Mouse (Mus musculus): ENCODE results near the gene Fnip2. TPM values are rescaled to one million over a fixed set of nuclear protein-coding genes. Genes with fewer than 3 reads are reported as not detected.

Fnip2 gene
- polyA plus RNA-seq, 1 experiment from 2014 or later: 3.8 TPM

- peaks cover 35% of the 10 kb centered on the region for H3K4me1 ChIP-seq
Observed at GRCm38 (mm10) chr3:79561784-79562715, 5.5 kb downstream of the Fnip2 start.

GRCm38 (mm10) chr3:79560555-79560954 is 7.0 kb downstream of the Fnip2 start:
- no peaks in the 10 kb centered on the region for H3K9me3 ChIP-seq (replicated peaks)
- no peak overlapping the region for H3K4me2 ChIP-seq
- H3K4me1 ChIP-seq: peaks cover 22% of the 10 kb centered on the region
- WGBS: 95% methylated on average over 6 of the region's 6 CpGs
- no peak for ATAC-seq (replicated peaks; ENCODE audit: low FRiP score)
- H3K4me3 ChIP-seq (replicated peaks): no peak overlapping the region
- H3K9ac ChIP-seq: no peak overlapping the region
- no peaks in the 10 kb centered on the region for H3K27me3 ChIP-seq
- peak overlapping the region; percentile 85; the same call in 1 of the 2 replicates for H3K27ac ChIP-seq
- no peaks in the 10 kb centered on the region for H3K36me3 ChIP-seq

More at GRCm38 (mm10) chr3:79561784-79562715, 5.5 kb downstream of the Fnip2 start:
- Histone ChIP-seq H3K4me3 (replicated peaks) (no peak overlapping the region), H3K27ac (no peak overlapping the region), H3K4me2 (no peak overlapping the region), H3K9ac (no peak overlapping the region), H3K9me3 (replicated peaks) (no peaks in the 10 kb centered on the region), H3K27me3 (no peaks in the 10 kb centered on the region), H3K36me3 (no peaks in the 10 kb centered on the region)
- 84% methylated on average over 10 of the region's 10 CpGs for WGBS
- ATAC-seq (replicated peaks; ENCODE audit: low FRiP score): no peak

DNA sequence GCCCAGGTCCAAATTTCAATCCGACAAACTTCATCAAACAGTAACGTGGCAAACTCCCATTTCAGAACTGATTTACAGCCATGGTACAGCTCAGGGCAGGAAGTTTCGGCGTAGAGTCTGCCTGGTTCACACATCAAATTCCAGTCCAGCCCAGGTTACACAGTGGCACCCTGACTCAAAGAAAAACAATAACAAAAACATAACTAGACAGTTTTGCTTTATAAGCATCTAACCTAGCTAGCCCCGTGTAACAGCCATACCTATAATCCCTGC is 7.9 kb downstream of the Fnip2 start:
- ATAC-seq (replicated peaks; ENCODE audit: low FRiP score): peak; percentile 66

GRCm38 (mm10) chr3:79559021-79559772 is 8.4 kb downstream of the Fnip2 start:
- Histone ChIP-seq H3K4me3 (replicated peaks) (no peak overlapping the region), H3K36me3 (no peaks in the 10 kb centered on the region), H3K4me2 (peak overlapping the region; percentile 20), H3K9me3 (replicated peaks) (no peaks in the 10 kb centered on the region), H3K27ac (peak overlapping the region; percentile 85), H3K4me1 (peaks cover 21% of the 10 kb centered on the region), H3K27me3 (no peaks in the 10 kb centered on the region), H3K9ac (no peak overlapping the region)
- peak; percentile 67; the same call in 1 of the 2 replicates for ATAC-seq (replicated peaks; ENCODE audit: low FRiP score)
- 53% methylated on average over 9 of the region's 9 CpGs for WGBS

More for the DNA sequence above, 7.9 kb downstream of the Fnip2 start:
- WGBS: 13% methylated on average over 5 of the region's 5 CpGs
- Histone ChIP-seq H3K9me3 (replicated peaks) (no peaks in the 10 kb centered on the region), H3K4me3 (replicated peaks) (no peak overlapping the region), H3K36me3 (no peaks in the 10 kb centered on the region), H3K27me3 (no peaks in the 10 kb centered on the region), H3K4me1 (peaks cover 21% of the 10 kb centered on the region), H3K27ac (peak overlapping the region; percentile 85), H3K4me2 (peak overlapping the region; percentile 20), H3K9ac (no peak overlapping the region)

DNA sequence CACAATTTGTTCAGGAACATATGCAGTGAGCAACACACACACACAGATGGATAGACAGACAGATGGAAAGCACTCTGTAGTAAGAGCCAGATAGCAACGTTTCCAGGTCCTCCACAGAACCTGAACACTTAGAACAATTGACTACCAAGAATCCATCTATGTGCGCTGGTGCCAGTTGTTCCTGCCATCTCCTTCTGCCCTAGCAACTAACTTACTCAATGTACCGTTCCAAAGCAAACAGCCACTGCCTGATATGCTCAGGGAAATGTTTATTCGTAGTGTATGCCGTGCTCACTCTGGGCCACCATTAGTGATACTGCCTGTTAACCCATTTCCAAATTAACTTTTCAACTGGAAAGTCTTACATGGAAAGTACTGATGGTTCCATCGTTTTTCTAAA is 12.5 kb downstream of the Fnip2 start:
- H3K9ac ChIP-seq: no peak overlapping the region
- no peak overlapping the region for H3K4me3 ChIP-seq (replicated peaks)
- H3K27ac ChIP-seq: no peak overlapping the region
- no peak for ATAC-seq (replicated peaks; ENCODE audit: low FRiP score)
- peaks cover 22% of the 10 kb centered on the region for H3K4me1 ChIP-seq
- no peaks in the 10 kb centered on the region for H3K9me3 ChIP-seq (replicated peaks)
- WGBS: 88% methylated on average over 6 of the region's 6 CpGs
- H3K36me3 ChIP-seq: no peaks in the 10 kb centered on the region
- H3K27me3 ChIP-seq: no peaks in the 10 kb centered on the region
- H3K4me2 ChIP-seq: no peak overlapping the region

GRCm38 (mm10) chr3:79553779-79554178 is 13.8 kb downstream of the Fnip2 start:
- H3K9ac ChIP-seq: no peak overlapping the region
- H3K9me3 ChIP-seq (replicated peaks): no peaks in the 10 kb centered on the region
- H3K4me2 ChIP-seq: no peak overlapping the region
- no peaks in the 10 kb centered on the region for H3K36me3 ChIP-seq
- 95% methylated on average over 3 of the region's 3 CpGs for WGBS
- H3K4me3 ChIP-seq (replicated peaks): no peak overlapping the region
- ATAC-seq (replicated peaks; ENCODE audit: low FRiP score): no peak
- H3K4me1 ChIP-seq: peaks cover 9% of the 10 kb centered on the region
- H3K27me3 ChIP-seq: no peaks in the 10 kb centered on the region
- no peak overlapping the region for H3K27ac ChIP-seq

DNA sequence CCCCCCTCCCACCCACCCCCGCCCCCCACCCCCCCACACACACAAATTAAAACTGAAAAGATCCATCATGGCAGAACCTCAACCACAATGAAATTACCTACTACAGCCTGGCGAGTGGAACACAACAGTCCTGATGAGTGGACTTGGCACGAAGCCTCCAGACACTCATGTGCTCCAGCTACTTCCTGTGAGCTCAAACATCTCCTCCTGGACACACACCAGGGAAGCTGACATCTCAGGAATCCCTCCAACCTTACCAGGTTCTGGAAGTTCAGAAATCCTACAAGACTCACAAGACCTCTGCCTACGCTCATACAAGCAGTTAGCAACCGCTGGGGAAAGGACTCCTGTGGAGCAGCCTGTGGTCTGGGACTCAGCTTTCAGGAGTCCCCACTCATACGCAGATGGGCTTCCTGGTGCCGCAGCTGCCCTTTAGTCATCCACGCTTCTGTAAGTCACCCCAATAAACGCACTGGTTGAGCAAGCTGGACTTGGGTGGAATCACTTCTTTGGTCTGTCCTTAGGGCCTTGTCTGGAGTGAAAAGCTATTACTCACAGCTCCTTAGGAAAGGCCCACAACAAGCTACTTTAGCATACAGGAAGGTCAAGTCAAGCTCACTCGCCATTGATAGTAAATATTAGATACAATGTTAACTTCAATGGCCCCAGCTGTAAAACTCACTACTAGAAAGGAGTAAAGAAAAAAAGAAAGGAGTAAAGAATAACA is 15.6 kb downstream of the Fnip2 start:
- Histone ChIP-seq H3K27me3 (no peaks in the 10 kb centered on the region), H3K4me1 (peaks cover 3% of the 10 kb centered on the region; the same call in 1 of the 2 replicates), H3K9me3 (replicated peaks) (no peaks in the 10 kb centered on the region), H3K36me3 (no peaks in the 10 kb centered on the region), H3K4me2 (no peak overlapping the region), H3K27ac (no peak overlapping the region), H3K9ac (no peak overlapping the region), H3K4me3 (replicated peaks) (no peak overlapping the region)
- ATAC-seq (replicated peaks; ENCODE audit: low FRiP score): no peak; the same call in 1 of the 2 replicates
- WGBS: 84% methylated on average over 10 of the region's 10 CpGs

DNA sequence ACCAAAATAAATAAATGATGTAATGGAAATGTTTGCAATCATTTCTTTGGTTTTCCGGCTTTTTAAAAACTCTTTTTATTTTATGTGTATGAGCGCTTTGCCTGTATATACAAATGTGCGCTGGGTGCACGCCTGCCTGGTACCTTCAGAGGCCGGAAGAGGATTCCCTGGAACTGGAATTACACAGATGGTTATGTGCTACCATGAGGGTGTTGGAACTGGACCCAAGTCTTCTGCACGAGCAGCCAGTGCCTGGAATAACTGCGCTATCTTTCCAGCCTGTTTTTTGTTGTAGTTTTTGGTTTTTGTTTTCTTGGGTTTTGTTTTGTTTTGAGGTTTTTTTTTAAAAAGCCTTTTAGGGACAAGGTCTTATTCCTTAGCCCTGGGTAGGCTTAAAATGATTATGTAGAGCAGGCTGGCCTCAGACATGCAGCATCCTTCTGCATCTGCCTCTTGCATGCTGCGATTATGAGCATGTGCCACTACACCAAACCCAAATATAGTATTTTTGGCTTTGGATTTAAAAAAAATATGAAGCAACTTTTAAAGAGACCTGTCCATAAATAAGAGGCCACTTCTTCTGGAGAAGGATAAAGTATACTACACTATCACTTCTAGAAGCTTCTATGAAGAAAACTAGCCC is 17.7 kb downstream of the Fnip2 start:
- 0 out of 2 replicates have a peak, but pooled peaks cover 4% of the 10 kb centered on the region for H3K36me3 ChIP-seq
- no peak for ATAC-seq (replicated peaks; ENCODE audit: low FRiP score)
- H3K27me3 ChIP-seq: no peaks in the 10 kb centered on the region
- H3K9me3 ChIP-seq (replicated peaks): no peaks in the 10 kb centered on the region
- H3K27ac ChIP-seq: no peak overlapping the region
- H3K9ac ChIP-seq: no peak overlapping the region
- H3K4me1 ChIP-seq: peaks cover 3% of the 10 kb centered on the region; the same call in 1 of the 2 replicates
- 92% methylated on average over 8 of the region's 8 CpGs for WGBS
- no peak overlapping the region for H3K4me2 ChIP-seq
- H3K4me3 ChIP-seq (replicated peaks): no peak overlapping the region

- H3K27me3 ChIP-seq: no peaks in the 10 kb centered on the region
- peaks cover 3% of the 10 kb centered on the region; the same call in 1 of the 2 replicates for H3K4me1 ChIP-seq
- H3K4me3 ChIP-seq (replicated peaks): no peak overlapping the region
- H3K9me3 ChIP-seq (replicated peaks): no peaks in the 10 kb centered on the region
- no peak overlapping the region for H3K9ac ChIP-seq
- ATAC-seq (replicated peaks; ENCODE audit: low FRiP score): no peak
- H3K27ac ChIP-seq: no peak overlapping the region
- H3K4me2 ChIP-seq: no peak overlapping the region
- 76% methylated on average over 17 of the region's 17 CpGs for WGBS
- H3K36me3 ChIP-seq: 0 out of 2 replicates have a peak, but pooled peaks cover 4% of the 10 kb centered on the region
Observed at GRCm38 (mm10) chr3:79548681-79549437, 18.7 kb downstream of the Fnip2 start.

DNA sequence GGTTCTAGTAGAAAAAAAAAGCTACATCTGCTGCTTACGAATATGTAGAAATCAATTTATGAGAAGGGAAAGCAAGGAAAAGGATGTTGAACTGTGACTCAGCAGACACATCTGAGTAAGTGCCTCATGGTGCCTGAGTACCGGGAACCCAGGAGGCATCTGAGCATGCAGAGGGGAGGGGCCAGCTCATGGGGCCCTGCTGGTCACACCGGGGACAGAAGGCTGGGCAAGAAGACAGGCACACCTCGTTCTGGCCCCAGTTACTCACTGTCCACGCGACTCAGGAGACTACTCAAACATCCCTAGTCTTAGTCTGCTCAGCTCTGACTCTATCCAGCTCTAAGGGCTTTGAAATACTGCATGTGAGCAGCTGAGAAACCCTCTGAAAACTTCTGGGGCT is 25.0 kb downstream of the Fnip2 start:
- 0 out of 2 replicates have a peak, but pooled peaks cover 4% of the 10 kb centered on the region for H3K36me3 ChIP-seq
- no peaks in the 10 kb centered on the region for H3K27me3 ChIP-seq
- no peak overlapping the region for H3K27ac ChIP-seq
- no peak overlapping the region for H3K4me2 ChIP-seq
- H3K9me3 ChIP-seq (replicated peaks): no peaks in the 10 kb centered on the region
- peak; percentile 91 for ATAC-seq (replicated peaks; ENCODE audit: low FRiP score)
- WGBS: 20% methylated on average over 6 of the region's 6 CpGs
- H3K4me3 ChIP-seq (replicated peaks): no peak overlapping the region
- H3K9ac ChIP-seq: no peak overlapping the region
- H3K4me1 ChIP-seq: peaks cover 5% of the 10 kb centered on the region

GRCm38 (mm10) chr3:79539656-79540055 is 27.9 kb downstream of the Fnip2 start:
- Histone ChIP-seq H3K4me3 (replicated peaks) (no peak overlapping the region), H3K36me3 (no peaks in the 10 kb centered on the region), H3K4me2 (no peak overlapping the region), H3K9me3 (replicated peaks) (no peaks in the 10 kb centered on the region), H3K27me3 (no peaks in the 10 kb centered on the region), H3K4me1 (peaks cover 5% of the 10 kb centered on the region), H3K9ac (no peak overlapping the region), H3K27ac (no peak overlapping the region)
- ATAC-seq (replicated peaks; ENCODE audit: low FRiP score): no peak

Measured in kidney, embryonic 15.5 days (tissue).